Mouse (Mus musculus) kidney, adult 2 months (tissue): ENCODE results near the gene Slc8a1.

Experiments
- CTCF ChIP-seq: fragments of 200-500 bp; conservative IDR thresholded peaks from 2 replicates; pipeline ENCODE4 v1.5.1; 2011; ENCODE audit warnings: low read depth, mild to moderate bottlenecking, control low read depth, low read length, moderate library complexity, mixed read lengths; ENCODE audit not compliant: insufficient read depth, insufficient read length
- POLR2A ChIP-seq: fragments of 200-500 bp; IDR thresholded peaks from one replicate; pipeline ENCODE4 v1.6.1; 2011; ENCODE audit warnings: low read depth, low read length, control low read depth

DNA sequence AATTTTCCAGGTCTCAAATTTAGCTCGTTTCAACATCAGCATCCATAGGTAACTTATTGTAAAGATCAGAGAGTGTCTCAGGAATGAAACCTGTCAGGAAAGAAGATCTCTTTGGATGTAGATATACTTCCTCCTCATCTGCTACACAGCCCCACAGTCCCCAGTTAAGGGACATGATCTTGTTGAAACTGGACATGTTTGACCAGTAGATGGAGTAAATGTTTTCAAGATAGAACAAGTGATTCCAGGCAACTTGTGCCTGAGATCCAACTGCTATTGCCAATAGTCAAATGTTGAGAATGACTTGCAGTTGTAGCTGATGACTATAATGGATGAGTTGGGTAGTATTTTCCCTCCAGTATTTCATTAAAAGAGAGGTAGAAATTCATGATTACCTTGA is 260.8 kb downstream of the Slc8a1 start:
- no peak for TF ChIP-seq POLR2A
- no peak for TF ChIP-seq CTCF
